Mouse (Mus musculus): ENCODE data around the gene Hils1. TPM values are rescaled to one million over a fixed set of nuclear protein-coding genes. Genes with fewer than 3 reads are reported as not detected.

Gene Hils1
- polyA plus RNA-seq, 1 experiment from 2014 or later: not detected

- ATAC-seq (ENCODE audit: insufficient read depth, low FRiP score): peak; percentile 6; the same call in 1 of the 2 replicates
- Histone ChIP-seq H3K9ac (ENCODE audit: low read length) (peak overlapping the region; percentile 63), H3K27me3 (ENCODE audit: control insufficient read depth, insufficient read depth, low read length) (no peaks in the 10 kb centered on the region; the same call in 1 of the 2 replicates), H3K27ac (ENCODE audit: low read length) (peak overlapping the region; percentile 97), H3K4me2 (ENCODE audit: low read depth, low read length) (peak overlapping the region; percentile 70), H3K9me3 (replicated peaks; ENCODE audit: control insufficient read depth, low read length) (no peaks in the 10 kb centered on the region), H3K4me1 (ENCODE audit: control insufficient read depth, insufficient read depth, low read length) (peaks cover 37% of the 10 kb centered on the region), H3K4me3 (replicated peaks; ENCODE audit: low read length) (peak overlapping the region; percentile 14; the same call in 1 of the 2 replicates), H3K36me3 (ENCODE audit: control insufficient read depth, insufficient read depth, low read length) (no peaks in the 10 kb centered on the region)
- 5% methylated on average over 8 of the region's 8 CpGs for WGBS
Measured at GRCm38 (mm10) chr11:94933584-94933983, 33.8 kb upstream of the Hils1 start.

- H3K27ac ChIP-seq (ENCODE audit: low read length): peak overlapping the region; percentile 97
- peak overlapping the region; percentile 70 for H3K4me2 ChIP-seq (ENCODE audit: low read depth, low read length)
- H3K27me3 ChIP-seq (ENCODE audit: control insufficient read depth, insufficient read depth, low read length): no peaks in the 10 kb centered on the region; the same call in 1 of the 2 replicates
- peak overlapping the region; percentile 58 for H3K9ac ChIP-seq (ENCODE audit: low read length)
- H3K4me3 ChIP-seq (replicated peaks; ENCODE audit: low read length): peak overlapping the region; percentile 62
- WGBS: 23% methylated on average over 11 of the region's 11 CpGs
- no peak for ATAC-seq (ENCODE audit: insufficient read depth, low FRiP score)
- H3K9me3 ChIP-seq (replicated peaks; ENCODE audit: control insufficient read depth, low read length): no peaks in the 10 kb centered on the region
- no peaks in the 10 kb centered on the region for H3K36me3 ChIP-seq (ENCODE audit: control insufficient read depth, insufficient read depth, low read length)
- H3K4me1 ChIP-seq (ENCODE audit: control insufficient read depth, insufficient read depth, low read length): peaks cover 34% of the 10 kb centered on the region
Measured at GRCm38 (mm10) chr11:94934526-94934925, 32.9 kb upstream of the Hils1 start.

GRCm38 (mm10) chr11:94936045-94936444, 31.3 kb upstream of the Hils1 start, which contains the start of gene Col1a1:
Gene Col1a1, plus strand, starts transcription at chr11:94936224.
- H3K4me2 ChIP-seq (ENCODE audit: low read depth, low read length): peak within 1 kb of the TSS; percentile 70
- peak within 1 kb of the TSS; percentile 86 for H3K9ac ChIP-seq (ENCODE audit: low read length)
- 14% methylated on average over 19 of the region's 19 CpGs for WGBS
- H3K9me3 ChIP-seq (replicated peaks; ENCODE audit: control insufficient read depth, low read length): no peaks in the 10 kb centered on the region
- peak; percentile 71 for ATAC-seq (ENCODE audit: insufficient read depth, low FRiP score)
- peaks cover 32% of the 10 kb centered on the region for H3K4me1 ChIP-seq (ENCODE audit: control insufficient read depth, insufficient read depth, low read length)
- H3K36me3 ChIP-seq (ENCODE audit: control insufficient read depth, insufficient read depth, low read length): no peaks in the 10 kb centered on the region
- peak within 1 kb of the TSS; percentile 62 for H3K4me3 ChIP-seq (replicated peaks; ENCODE audit: low read length)
- peak within 1 kb of the TSS; percentile 97 for H3K27ac ChIP-seq (ENCODE audit: low read length)
- H3K27me3 ChIP-seq (ENCODE audit: control insufficient read depth, insufficient read depth, low read length): no peaks in the 10 kb centered on the region; the same call in 1 of the 2 replicates

- peak; percentile 62 for ATAC-seq (ENCODE audit: insufficient read depth, low FRiP score)
- Histone ChIP-seq H3K27ac (ENCODE audit: low read length) (peak overlapping the region; percentile 97), H3K36me3 (ENCODE audit: control insufficient read depth, insufficient read depth, low read length) (no peaks in the 10 kb centered on the region), H3K4me1 (ENCODE audit: control insufficient read depth, insufficient read depth, low read length) (peaks cover 32% of the 10 kb centered on the region), H3K9me3 (replicated peaks; ENCODE audit: control insufficient read depth, low read length) (no peaks in the 10 kb centered on the region), H3K4me2 (ENCODE audit: low read depth, low read length) (peak overlapping the region; percentile 70), H3K4me3 (replicated peaks; ENCODE audit: low read length) (peak overlapping the region; percentile 62), H3K27me3 (ENCODE audit: control insufficient read depth, insufficient read depth, low read length) (no peaks in the 10 kb centered on the region; the same call in 1 of the 2 replicates), H3K9ac (ENCODE audit: low read length) (peak overlapping the region; percentile 86)
- under 1% methylated on average over 17 of the region's 17 CpGs for WGBS
Measured at GRCm38 (mm10) chr11:94936851-94937295, 30.5 kb upstream of the Hils1 start.

GRCm38 (mm10) chr11:94937335-94937781, 30.0 kb upstream of the Hils1 start:
- Histone ChIP-seq H3K4me1 (ENCODE audit: control insufficient read depth, insufficient read depth, low read length) (peaks cover 31% of the 10 kb centered on the region), H3K9ac (ENCODE audit: low read length) (peak overlapping the region; percentile 86), H3K4me3 (replicated peaks; ENCODE audit: low read length) (peak overlapping the region; percentile 62), H3K27me3 (ENCODE audit: control insufficient read depth, insufficient read depth, low read length) (no peaks in the 10 kb centered on the region; the same call in 1 of the 2 replicates), H3K4me2 (ENCODE audit: low read depth, low read length) (peak overlapping the region; percentile 70), H3K36me3 (ENCODE audit: control insufficient read depth, insufficient read depth, low read length) (peaks cover under 1% of the 10 kb centered on the region; the same call in 1 of the 2 replicates), H3K27ac (ENCODE audit: low read length) (peak overlapping the region; percentile 97), H3K9me3 (replicated peaks; ENCODE audit: control insufficient read depth, low read length) (no peaks in the 10 kb centered on the region)
- WGBS: under 1% methylated on average over 18 of the region's 18 CpGs
- ATAC-seq (ENCODE audit: insufficient read depth, low FRiP score): peak; percentile 61

- no peak for ATAC-seq (ENCODE audit: insufficient read depth, low FRiP score)
- peak overlapping the region; percentile 70 for H3K4me2 ChIP-seq (ENCODE audit: low read depth, low read length)
- H3K27ac ChIP-seq (ENCODE audit: low read length): peak overlapping the region; percentile 97
- H3K9me3 ChIP-seq (replicated peaks; ENCODE audit: control insufficient read depth, low read length): no peaks in the 10 kb centered on the region
- peaks cover 31% of the 10 kb centered on the region for H3K4me1 ChIP-seq (ENCODE audit: control insufficient read depth, insufficient read depth, low read length)
- WGBS: under 1% methylated on average over 15 of the region's 15 CpGs
- H3K36me3 ChIP-seq (ENCODE audit: control insufficient read depth, insufficient read depth, low read length): peaks cover 4% of the 10 kb centered on the region; the same call in 1 of the 2 replicates
- peak overlapping the region; percentile 62 for H3K4me3 ChIP-seq (replicated peaks; ENCODE audit: low read length)
- peak overlapping the region; percentile 86 for H3K9ac ChIP-seq (ENCODE audit: low read length)
- H3K27me3 ChIP-seq (ENCODE audit: control insufficient read depth, insufficient read depth, low read length): no peaks in the 10 kb centered on the region; the same call in 1 of the 2 replicates
Measured at GRCm38 (mm10) chr11:94937787-94938186, 29.6 kb upstream of the Hils1 start.

- Histone ChIP-seq H3K9me3 (replicated peaks; ENCODE audit: control insufficient read depth, low read length) (no peaks in the 10 kb centered on the region), H3K4me1 (ENCODE audit: control insufficient read depth, insufficient read depth, low read length) (peaks cover 25% of the 10 kb centered on the region), H3K36me3 (ENCODE audit: control insufficient read depth, insufficient read depth, low read length) (peaks cover 4% of the 10 kb centered on the region; the same call in 1 of the 2 replicates), H3K9ac (ENCODE audit: low read length) (peak overlapping the region; percentile 86), H3K4me2 (ENCODE audit: low read depth, low read length) (peak overlapping the region; percentile 70), H3K4me3 (replicated peaks; ENCODE audit: low read length) (peak overlapping the region; percentile 62), H3K27ac (ENCODE audit: low read length) (peak overlapping the region; percentile 97), H3K27me3 (ENCODE audit: control insufficient read depth, insufficient read depth, low read length) (no peaks in the 10 kb centered on the region; the same call in 1 of the 2 replicates)
- 17% methylated on average over 9 of the region's 9 CpGs for WGBS
- ATAC-seq (ENCODE audit: insufficient read depth, low FRiP score): no peak
Measured at GRCm38 (mm10) chr11:94938296-94938695, 29.1 kb upstream of the Hils1 start.

GRCm38 (mm10) chr11:94939280-94939679, 28.1 kb upstream of the Hils1 start:
- no peak for ATAC-seq (ENCODE audit: insufficient read depth, low FRiP score)
- Histone ChIP-seq H3K27ac (ENCODE audit: low read length) (peak overlapping the region; percentile 97), H3K9ac (ENCODE audit: low read length) (peak overlapping the region; percentile 86), H3K4me3 (replicated peaks; ENCODE audit: low read length) (peak overlapping the region; percentile 62), H3K4me2 (ENCODE audit: low read depth, low read length) (peak overlapping the region; percentile 70), H3K36me3 (ENCODE audit: control insufficient read depth, insufficient read depth, low read length) (peaks cover 6% of the 10 kb centered on the region; the same call in 1 of the 2 replicates), H3K9me3 (replicated peaks; ENCODE audit: control insufficient read depth, low read length) (no peaks in the 10 kb centered on the region), H3K27me3 (ENCODE audit: control insufficient read depth, insufficient read depth, low read length) (no peaks in the 10 kb centered on the region; the same call in 1 of the 2 replicates), H3K4me1 (ENCODE audit: control insufficient read depth, insufficient read depth, low read length) (peaks cover 20% of the 10 kb centered on the region)
- WGBS: 18% methylated on average over 4 of the region's 4 CpGs

- H3K4me2 ChIP-seq (ENCODE audit: low read depth, low read length): peak overlapping the region; percentile 70
- WGBS: 42% methylated on average over 9 of the region's 9 CpGs
- H3K4me1 ChIP-seq (ENCODE audit: control insufficient read depth, insufficient read depth, low read length): peaks cover 17% of the 10 kb centered on the region; the same call in 1 of the 2 replicates
- peak overlapping the region; percentile 97 for H3K27ac ChIP-seq (ENCODE audit: low read length)
- ATAC-seq (ENCODE audit: insufficient read depth, low FRiP score): no peak
- H3K27me3 ChIP-seq (ENCODE audit: control insufficient read depth, insufficient read depth, low read length): no peaks in the 10 kb centered on the region; the same call in 1 of the 2 replicates
- H3K9ac ChIP-seq (ENCODE audit: low read length): peak overlapping the region; percentile 86
- peaks cover 8% of the 10 kb centered on the region; the same call in 1 of the 2 replicates for H3K36me3 ChIP-seq (ENCODE audit: control insufficient read depth, insufficient read depth, low read length)
- H3K9me3 ChIP-seq (replicated peaks; ENCODE audit: control insufficient read depth, low read length): no peaks in the 10 kb centered on the region
- peak overlapping the region; percentile 62 for H3K4me3 ChIP-seq (replicated peaks; ENCODE audit: low read length)
Measured at GRCm38 (mm10) chr11:94941121-94941520, 26.3 kb upstream of the Hils1 start.
